Mouse (Mus musculus): ENCODE measurements around the gene Gm28729.
"Not testable (repeated sequence)": the region's sequence is repeated elsewhere in the genome, so short reads cannot be mapped to it uniquely, and the experiment has no call there.

Gene Gm28729

GRCm38 (mm10) chr9:96521574-96521973, 3.5 kb downstream of the Gm28729 start:
- DNase-seq (ENCODE audit: low read depth, low spot score) = not testable (repeated sequence)

GRCm38 (mm10) chr9:96517429-96517828, 7.6 kb downstream of the Gm28729 start:
- no peak for DNase-seq (ENCODE audit: low read depth, low spot score)

- DNase-seq (ENCODE audit: low read depth, low spot score) = no peak
Measured at GRCm38 (mm10) chr9:96516806-96517205, 8.3 kb downstream of the Gm28729 start.

GRCm38 (mm10) chr9:96515737-96516136, 9.3 kb downstream of the Gm28729 start:
- DNase-seq (ENCODE audit: low read depth, low spot score) = peak; percentile 80

GRCm38 (mm10) chr9:96514278-96514677, 10.8 kb downstream of the Gm28729 start:
- no peak for DNase-seq (ENCODE audit: low read depth, low spot score)

GRCm38 (mm10) chr9:96506011-96506498, 19.0 kb downstream of the Gm28729 start:
- DNase-seq (ENCODE audit: low read depth, low spot score) = peak; percentile 65

GRCm38 (mm10) chr9:96505156-96505555, 19.9 kb downstream of the Gm28729 start:
- DNase-seq (ENCODE audit: low read depth, low spot score) = no peak

GRCm38 (mm10) chr9:96504116-96504895, 20.8 kb downstream of the Gm28729 start:
- no peak for DNase-seq (ENCODE audit: low read depth, low spot score)

GRCm38 (mm10) chr9:96502856-96503610, 22.0 kb downstream of the Gm28729 start:
- peak; percentile 79 for DNase-seq (ENCODE audit: low read depth, low spot score)

GRCm38 (mm10) chr9:96501217-96501616, 23.8 kb downstream of the Gm28729 start:
- DNase-seq (ENCODE audit: low read depth, low spot score) = peak; percentile 22

GRCm38 (mm10) chr9:96493212-96493611, 31.9 kb downstream of the Gm28729 start:
- DNase-seq (ENCODE audit: low read depth, low spot score) = no peak

GRCm38 (mm10) chr9:96491810-96492209, 33.3 kb downstream of the Gm28729 start:
- DNase-seq (ENCODE audit: low read depth, low spot score) = peak; percentile 32

- DNase-seq (ENCODE audit: low read depth, low spot score) = not testable (repeated sequence)
Measured at GRCm38 (mm10) chr9:96487869-96488268, 37.2 kb downstream of the Gm28729 start.

GRCm38 (mm10) chr9:96483648-96484047, 41.4 kb downstream of the Gm28729 start:
- DNase-seq (ENCODE audit: low read depth, low spot score) = no peak

- no peak for DNase-seq (ENCODE audit: low read depth, low spot score)
Measured at GRCm38 (mm10) chr9:96483028-96483427, 42.0 kb downstream of the Gm28729 start.

GRCm38 (mm10) chr9:96478071-96478888, 46.8 kb downstream of the Gm28729 start, which contains the start of gene Rnf7:
Gene Rnf7 (minus strand): TSS chr9:96478675.
- DNase-seq (ENCODE audit: low read depth, low spot score) = peak; percentile 99

- DNase-seq (ENCODE audit: low read depth, low spot score) = no peak
Measured at GRCm38 (mm10) chr9:96472356-96472755, 52.7 kb downstream of the Gm28729 start.

- peak; percentile 79 for DNase-seq (ENCODE audit: low read depth, low spot score)
Measured at GRCm38 (mm10) chr9:96471681-96472080, 53.4 kb downstream of the Gm28729 start.

GRCm38 (mm10) chr9:96470266-96470974, 54.6 kb downstream of the Gm28729 start:
- no peak for DNase-seq (ENCODE audit: low read depth, low spot score)

GRCm38 (mm10) chr9:96469556-96470265, 55.4 kb downstream of the Gm28729 start:
- DNase-seq (ENCODE audit: low read depth, low spot score) = peak; percentile 76
